Mouse (Mus musculus): ENCODE data around the gene H2afy. TPM values are rescaled to one million over a fixed set of nuclear protein-coding genes. Genes with fewer than 3 reads are reported as not detected.

Gene H2afy
- polyA plus RNA-seq, 1 experiment = 85.2 TPM

GRCm38 (mm10) chr13:56134631-56135181 is 1.5 kb downstream of the H2afy start:
- Histone ChIP-seq H3K4me3 (replicated peaks; ENCODE audit: extremely low read depth, low read depth, low read length) (peak overlapping the region; percentile 78), H3K4me1 (ENCODE audit: control insufficient read depth, insufficient read depth, low read length) (peaks cover 10% of the 10 kb centered on the region; the same call in 1 of the 2 replicates)
- peak; percentile 57 for DNase-seq
- TF ChIP-seq POLR2A (IDR thresholded peaks at IDR 0.05; ENCODE audit: borderline replicate concordance, extremely low read depth, low read depth, low read length) (no peak), CTCF (IDR thresholded peaks at IDR 0.05; ENCODE audit: insufficient read depth, low read length) (no peak)
- WGBS = under 1% methylated on average over 50 of the region's 50 CpGs

GRCm38 (mm10) chr13:56134031-56134430 is 2.1 kb downstream of the H2afy start:
- 30% methylated on average over 5 of the region's 5 CpGs for WGBS
- no peak for DNase-seq
- TF ChIP-seq POLR2A (IDR thresholded peaks at IDR 0.05; ENCODE audit: borderline replicate concordance, extremely low read depth, low read depth, low read length) (no peak), CTCF (IDR thresholded peaks at IDR 0.05; ENCODE audit: insufficient read depth, low read length) (no peak)
- Histone ChIP-seq H3K4me3 (replicated peaks; ENCODE audit: extremely low read depth, low read depth, low read length) (peak overlapping the region; percentile 78), H3K4me1 (ENCODE audit: control insufficient read depth, insufficient read depth, low read length) (peaks cover 10% of the 10 kb centered on the region; the same call in 1 of the 2 replicates)

GRCm38 (mm10) chr13:56132941-56133340 is 3.2 kb downstream of the H2afy start:
- Histone ChIP-seq H3K4me3 (replicated peaks; ENCODE audit: extremely low read depth, low read depth, low read length) (no peak overlapping the region), H3K4me1 (ENCODE audit: control insufficient read depth, insufficient read depth, low read length) (peaks cover 10% of the 10 kb centered on the region; the same call in 1 of the 2 replicates)
- 59% methylated on average over 7 of the region's 7 CpGs for WGBS
- DNase-seq = no peak
- no peak for TF ChIP-seq CTCF (IDR thresholded peaks at IDR 0.05; ENCODE audit: insufficient read depth, low read length)
- TF ChIP-seq POLR2A (IDR thresholded peaks at IDR 0.05; ENCODE audit: borderline replicate concordance, extremely low read depth, low read depth, low read length) = no peak

GRCm38 (mm10) chr13:56132326-56132936 is 3.7 kb downstream of the H2afy start:
- 38% methylated on average over 11 of the region's 11 CpGs for WGBS
- H3K4me3 ChIP-seq (replicated peaks; ENCODE audit: extremely low read depth, low read depth, low read length) = no peak overlapping the region
- DNase-seq = no peak
- TF ChIP-seq POLR2A (IDR thresholded peaks at IDR 0.05; ENCODE audit: borderline replicate concordance, extremely low read depth, low read depth, low read length) (no peak), CTCF (IDR thresholded peaks at IDR 0.05; ENCODE audit: insufficient read depth, low read length) (no peak)
- peaks cover 10% of the 10 kb centered on the region; the same call in 1 of the 2 replicates for H3K4me1 ChIP-seq (ENCODE audit: control insufficient read depth, insufficient read depth, low read length)

- WGBS = 60% methylated on average over 8 of the region's 8 CpGs
- peaks cover 10% of the 10 kb centered on the region; the same call in 1 of the 2 replicates for H3K4me1 ChIP-seq (ENCODE audit: control insufficient read depth, insufficient read depth, low read length)
- TF ChIP-seq POLR2A (IDR thresholded peaks at IDR 0.05; ENCODE audit: borderline replicate concordance, extremely low read depth, low read depth, low read length) = no peak
These were observed 5.6 kb downstream of the H2afy start for GRCm38 (mm10) chr13:56130544-56130943.

GRCm38 (mm10) chr13:56129578-56129977 is 6.6 kb downstream of the H2afy start:
- DNase-seq = no peak
- WGBS = 91% methylated on average over 3 of the region's 3 CpGs
- H3K4me1 ChIP-seq (ENCODE audit: control insufficient read depth, insufficient read depth, low read length) = peaks cover 10% of the 10 kb centered on the region; the same call in 1 of the 2 replicates
- TF ChIP-seq POLR2A (IDR thresholded peaks at IDR 0.05; ENCODE audit: borderline replicate concordance, extremely low read depth, low read depth, low read length) (no peak), CTCF (IDR thresholded peaks at IDR 0.05; ENCODE audit: insufficient read depth, low read length) (no peak)
- no peak overlapping the region for H3K4me3 ChIP-seq (replicated peaks; ENCODE audit: extremely low read depth, low read depth, low read length)

More at GRCm38 (mm10) chr13:56130544-56130943, 5.6 kb downstream of the H2afy start:
- H3K4me3 ChIP-seq (replicated peaks; ENCODE audit: extremely low read depth, low read depth, low read length) = no peak overlapping the region
- no peak for DNase-seq

- no peak overlapping the region for H3K4me3 ChIP-seq (replicated peaks; ENCODE audit: extremely low read depth, low read depth, low read length)
- DNase-seq = no peak
- H3K4me1 ChIP-seq (ENCODE audit: control insufficient read depth, insufficient read depth, low read length) = peaks cover 10% of the 10 kb centered on the region; the same call in 1 of the 2 replicates
- TF ChIP-seq CTCF (IDR thresholded peaks at IDR 0.05; ENCODE audit: insufficient read depth, low read length) = no peak
- no peak for TF ChIP-seq POLR2A (IDR thresholded peaks at IDR 0.05; ENCODE audit: borderline replicate concordance, extremely low read depth, low read depth, low read length)
- 70% methylated on average over 4 of the region's 4 CpGs for WGBS
These were observed 7.1 kb downstream of the H2afy start for GRCm38 (mm10) chr13:56129014-56129413.

- Histone ChIP-seq H3K4me3 (replicated peaks; ENCODE audit: extremely low read depth, low read depth, low read length) (no peak overlapping the region), H3K4me1 (ENCODE audit: control insufficient read depth, insufficient read depth, low read length) (no peaks in the 10 kb centered on the region)
- DNase-seq = no peak
- 92% methylated on average over 10 of the region's 10 CpGs for WGBS
- TF ChIP-seq POLR2A (IDR thresholded peaks at IDR 0.05; ENCODE audit: borderline replicate concordance, extremely low read depth, low read depth, low read length) (no peak), CTCF (IDR thresholded peaks at IDR 0.05; ENCODE audit: insufficient read depth, low read length) (no peak)
These were observed 10.5 kb downstream of the H2afy start for GRCm38 (mm10) chr13:56125632-56126031.

- TF ChIP-seq POLR2A (IDR thresholded peaks at IDR 0.05; ENCODE audit: borderline replicate concordance, extremely low read depth, low read depth, low read length) (no peak), CTCF (IDR thresholded peaks at IDR 0.05; ENCODE audit: insufficient read depth, low read length) (no peak)
- 93% methylated on average over 5 of the region's 5 CpGs for WGBS
- Histone ChIP-seq H3K4me3 (replicated peaks; ENCODE audit: extremely low read depth, low read depth, low read length) (no peak overlapping the region), H3K4me1 (ENCODE audit: control insufficient read depth, insufficient read depth, low read length) (peaks cover 2% of the 10 kb centered on the region; the same call in 1 of the 2 replicates)
- no peak for DNase-seq
These were observed 13.1 kb downstream of the H2afy start for GRCm38 (mm10) chr13:56123075-56123474.

Data from lung, adult 2 months (tissue).